Mouse (Mus musculus): ENCODE results near the gene Mrpl41.

Mrpl41 gene

DNA sequence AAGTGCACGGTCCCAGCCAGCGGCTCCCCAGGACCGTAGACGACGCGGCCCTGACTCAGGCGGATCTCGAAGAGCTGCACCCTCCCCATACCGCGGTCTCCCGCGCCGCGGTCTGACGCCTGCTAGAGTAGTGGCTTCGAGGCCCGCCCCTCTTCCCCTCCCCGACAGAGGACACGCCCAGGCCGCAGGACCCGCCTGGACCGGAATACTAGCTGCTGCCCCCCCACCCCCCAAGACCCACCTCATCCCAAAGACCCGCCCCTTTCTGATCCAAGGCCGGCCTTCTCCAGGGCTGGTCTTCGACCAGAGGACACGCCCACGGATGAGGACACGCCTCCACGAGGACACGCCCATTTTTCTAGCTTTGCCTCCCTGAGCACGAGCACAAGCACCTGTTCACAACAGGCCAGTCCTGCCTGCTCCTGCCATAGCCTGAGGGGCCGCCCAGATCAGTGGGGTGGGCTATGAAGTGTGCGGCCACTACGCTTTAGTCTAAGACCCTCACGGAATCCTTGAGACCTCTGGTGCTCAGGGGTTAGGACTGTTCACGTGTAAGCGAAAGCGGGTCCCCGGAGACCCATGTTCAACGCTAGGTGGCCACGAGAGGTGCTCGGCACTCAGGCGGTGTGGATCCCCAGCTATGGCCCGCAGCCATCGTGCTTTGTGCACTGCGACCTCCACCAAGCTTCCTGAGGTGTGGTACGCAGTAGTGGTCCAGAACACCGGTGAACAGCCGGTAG lies 39.7 kb downstream of the Mrpl41 start, which contains the start of gene Arrdc1:
Gene Arrdc1, minus strand, starts transcription at position 196 of the 740 bp plus-strand sequence.
- DNase-seq (ENCODE audit: low spot score in 2 of 2): peak; percentile 69 to 81

DNA sequence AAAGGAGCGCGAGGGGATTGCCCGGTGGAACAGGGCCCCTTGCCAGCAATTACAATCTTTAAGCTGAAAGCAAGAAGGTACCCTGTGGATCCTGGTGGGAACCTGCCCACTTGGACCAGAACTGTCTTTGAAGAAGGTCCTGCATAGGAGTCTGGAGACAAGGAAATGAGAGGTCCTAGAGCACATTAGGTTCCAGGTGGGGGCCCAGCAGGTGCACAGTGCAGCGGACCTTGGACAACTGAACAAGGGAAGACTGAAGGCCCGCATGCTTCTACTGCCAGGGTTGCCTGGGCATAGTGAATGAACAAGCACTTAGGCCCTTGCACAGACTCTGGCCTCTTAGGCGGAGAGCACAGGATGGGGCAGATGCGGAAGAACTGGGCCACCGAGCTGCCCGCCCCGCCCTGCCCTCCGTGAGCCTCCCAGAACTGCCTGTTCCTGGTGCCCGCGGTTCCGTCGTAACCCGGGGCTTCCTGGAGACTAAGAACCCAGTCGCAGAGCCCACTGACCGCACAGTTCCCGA lies 40.4 kb downstream of the Mrpl41 start:
- DNase-seq (ENCODE audit: low spot score in 2 of 2): no peak

DNA sequence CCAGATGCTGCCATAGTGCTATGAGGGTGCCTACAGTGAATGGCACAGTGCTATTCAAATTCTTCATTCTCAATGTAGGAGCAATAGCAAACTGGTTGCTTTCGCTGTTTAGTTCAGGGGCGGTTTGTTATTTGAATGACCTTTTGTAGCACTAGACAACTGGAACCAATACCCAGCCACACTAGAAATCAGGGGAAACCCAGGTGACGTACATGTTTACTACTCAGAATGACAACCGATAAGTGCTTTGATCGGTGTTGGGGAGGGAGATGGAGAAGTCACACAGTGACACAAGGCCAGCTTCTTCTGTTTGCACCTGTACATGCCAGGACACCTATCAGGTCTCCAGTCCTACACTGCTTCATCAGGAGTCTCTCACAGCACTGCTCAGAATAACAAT lies 45.3 kb downstream of the Mrpl41 start:
- DNase-seq (ENCODE audit: low spot score in 2 of 2): no peak

DNA sequence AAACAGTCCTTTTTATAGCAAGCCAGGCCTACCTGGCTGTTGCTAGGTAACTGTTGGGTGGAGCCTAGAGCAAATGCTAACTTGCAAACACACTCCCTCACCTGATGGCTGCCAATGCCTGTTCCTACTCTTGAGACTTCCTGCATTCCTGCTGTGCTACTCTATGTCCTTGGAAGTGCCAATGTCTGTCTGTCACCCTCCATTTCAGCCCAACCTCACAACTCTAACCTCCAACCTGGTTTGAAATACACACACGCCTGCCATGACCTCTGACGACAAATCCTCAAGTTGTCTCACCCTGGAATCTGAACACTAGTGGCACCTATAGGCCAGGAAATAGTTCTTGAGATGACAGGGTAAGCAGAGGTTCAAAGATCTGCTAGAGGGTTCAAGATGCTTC lies 45.8 kb downstream of the Mrpl41 start:
- DNase-seq (ENCODE audit: low spot score in 2 of 2): no peak

DNA sequence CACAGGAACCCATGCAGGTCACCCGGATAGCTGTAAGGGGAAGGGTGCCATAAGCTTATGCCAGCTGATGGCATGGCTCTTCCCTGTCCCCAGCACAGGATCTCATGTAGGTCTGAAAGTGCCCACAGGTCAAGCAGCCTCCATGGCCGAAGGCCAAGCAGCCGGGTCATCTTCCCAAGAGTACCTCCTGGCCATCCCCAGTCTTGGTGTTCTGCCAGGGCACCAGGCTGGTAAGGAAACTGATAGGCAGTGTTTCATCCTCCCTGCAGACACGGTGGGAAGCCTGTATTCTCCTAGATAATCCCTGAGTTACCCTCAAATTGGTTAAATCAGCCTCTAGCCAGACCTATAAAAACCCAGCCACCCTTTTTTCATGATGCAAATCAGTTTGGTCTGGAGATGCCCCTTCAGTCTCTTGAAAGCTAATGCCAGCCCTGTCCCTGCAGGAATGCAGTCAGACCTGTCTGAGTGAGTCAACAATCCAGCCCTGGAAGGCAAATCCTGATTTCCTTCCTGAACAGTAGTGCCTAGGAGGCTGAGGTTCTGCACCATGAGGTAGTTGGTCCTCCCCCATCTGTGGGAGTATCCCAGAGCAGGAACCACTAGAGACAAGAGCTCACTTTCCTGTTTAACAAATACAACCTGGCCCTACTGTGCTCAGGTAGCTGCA lies 47.0 kb downstream of the Mrpl41 start:
- DNase-seq (ENCODE audit: low spot score in 2 of 2): no peak

DNA sequence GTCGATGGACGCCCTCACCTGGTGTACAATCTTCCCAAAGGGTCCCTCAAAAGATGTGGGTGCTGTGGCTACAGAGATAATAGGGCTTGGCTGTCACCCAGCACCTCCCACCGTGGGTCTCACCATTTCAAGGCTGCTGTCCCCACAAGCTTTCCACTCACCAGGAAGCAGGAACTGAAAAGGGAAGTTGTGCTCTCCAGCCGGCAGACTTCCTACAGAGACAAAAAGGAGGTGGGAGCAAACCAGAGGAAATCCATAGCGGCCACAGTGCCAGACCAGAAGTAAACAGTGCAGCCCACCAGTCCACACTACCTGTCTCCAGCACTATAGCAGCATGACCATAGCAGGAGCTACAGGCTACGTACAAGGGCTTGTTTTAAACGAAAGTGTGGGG lies 47.9 kb downstream of the Mrpl41 start:
- no peak for DNase-seq (ENCODE audit: low spot score in 2 of 2)

DNA sequence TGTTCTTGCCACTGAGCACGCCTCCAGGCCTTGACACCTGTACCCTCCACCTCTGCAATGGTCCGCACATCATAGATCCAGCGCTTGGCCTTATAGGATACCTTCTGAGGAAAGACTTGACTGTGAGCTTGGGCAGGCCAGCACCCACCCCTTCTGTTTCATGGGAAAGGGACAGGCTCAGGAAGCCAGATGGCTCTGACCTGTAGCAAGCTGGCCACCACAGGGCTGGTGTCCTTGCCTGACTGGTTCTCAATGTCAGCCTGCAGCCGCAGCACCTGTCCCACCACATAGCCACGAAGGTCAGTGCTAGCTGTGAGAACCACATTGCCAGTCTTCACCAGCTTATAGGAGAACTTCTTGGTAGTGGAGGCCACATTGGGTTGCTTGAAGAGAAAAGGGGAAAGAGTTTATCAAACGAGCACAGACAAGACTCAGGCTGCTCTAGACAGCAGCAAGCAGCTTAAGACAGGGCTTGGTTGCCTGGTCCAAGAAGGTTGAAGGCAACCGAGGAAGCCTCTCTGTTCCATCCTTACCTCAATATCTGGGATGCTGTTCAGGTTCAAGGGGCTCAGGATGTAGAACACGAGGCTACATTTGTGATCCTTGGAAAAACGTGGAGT lies 48.4 kb downstream of the Mrpl41 start:
- no peak for DNase-seq (ENCODE audit: low spot score in 2 of 2)

DNA sequence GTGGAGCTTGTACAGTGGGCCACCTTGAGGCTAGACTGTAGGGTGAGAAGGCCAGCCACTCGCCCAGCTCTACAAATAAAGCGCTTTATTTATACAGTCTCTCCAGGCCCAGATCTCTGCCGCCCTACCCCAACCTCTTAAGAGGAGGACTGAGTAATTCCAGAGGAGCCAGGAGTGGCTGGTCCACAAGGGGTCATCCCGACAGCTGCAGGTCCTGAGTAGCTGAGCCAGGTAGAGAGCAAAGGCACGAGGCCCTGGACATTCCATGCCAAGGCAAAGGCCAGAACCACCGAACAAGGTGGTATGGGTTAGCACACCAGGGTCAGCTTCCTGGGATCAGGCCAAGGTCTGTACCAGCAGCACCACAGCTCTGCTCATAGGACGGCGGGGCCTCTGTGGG lies 49.6 kb downstream of the Mrpl41 start:
- DNase-seq (ENCODE audit: low spot score in 2 of 2): no peak

All from right cerebral cortex, postnatal 36 days (tissue).